Comparison of ENCODE assay signal across 9 mouse cellular contexts in the genomic region with DNA sequence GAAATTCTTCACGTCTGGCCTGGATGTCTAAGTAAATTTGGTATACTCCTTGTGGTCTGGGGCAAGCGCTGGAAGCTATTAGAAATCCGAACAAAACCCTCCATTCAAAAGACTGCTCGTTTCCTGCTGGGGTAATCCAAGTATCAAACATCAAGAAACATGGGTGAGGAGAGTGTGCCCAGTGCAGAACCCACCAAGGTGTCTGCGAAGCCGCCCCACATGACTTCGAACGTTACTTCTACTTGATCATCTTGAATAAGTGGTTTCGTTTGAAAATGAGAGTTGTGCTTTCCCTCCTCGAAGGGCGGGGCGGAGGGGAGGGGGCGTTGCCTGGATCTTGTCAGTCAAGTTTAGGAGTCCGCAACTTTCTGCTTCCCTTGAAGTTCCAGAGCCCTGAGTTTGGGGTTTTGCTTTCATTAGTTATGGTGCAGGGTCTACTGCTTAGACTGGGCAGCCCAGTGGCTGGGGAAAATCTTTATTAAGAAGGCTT.
A peak's percentile ranks its signal among the peaks of the same experiment; 100 is the strongest.
DNase-seq lines count a peak whose midpoint lies in the region; ATAC-seq and TF ChIP-seq lines count a peak whose summit lies in the region.
"Had no signal": no experiment of that assay in that cellular context is flagged by ENCODE, and none has a peak within 500 bp of the region (broad histone marks: within the 10 kb centered on the region; RNA-seq: fewer than 3 reads in every experiment).

No protein-coding gene starts in this region.

- peak overlapping the region; percentile 19 for H3K4me2 ChIP-seq in lung, embryonic 14.5 days
- peak overlapping the region; percentile 22 for H3K4me2 ChIP-seq in stomach, embryonic 14.5 days (replicated peaks; ENCODE audit: low read depth, low read length)

- no peak overlapping the region for H3K9ac ChIP-seq in lung, embryonic 14.5 days
- H3K9ac ChIP-seq in stomach, embryonic 14.5 days (replicated peaks; ENCODE audit: low read depth, low read length) = no peak overlapping the region
- H3K9ac ChIP-seq: liver, embryonic 14.5 days had no signal

- TF ChIP-seq CTCF in lung, embryonic 14.5 days (IDR thresholded peaks at IDR 0.05; ENCODE audit: low read depth) = no peak

- WGBS in lung, embryonic 14.5 days = 35% methylated on average over 14 of the region's 14 CpGs
- 41% methylated on average over 14 of the region's 14 CpGs for WGBS in stomach, embryonic 14.5 days

- peak overlapping the region; percentile 66; the same call in 1 of the 2 replicates for H3K27ac ChIP-seq in lung, embryonic 14.5 days (ENCODE audit: low read depth)
- H3K27ac ChIP-seq in stomach, embryonic 14.5 days (ENCODE audit: low read length) = no peak overlapping the region
- H3K27ac ChIP-seq: liver, embryonic 14.5 days had no signal

- H3K9me3 ChIP-seq in lung, embryonic 14.5 days (ENCODE audit: low read depth, low read length) = no peaks in the 10 kb centered on the region
- H3K9me3 ChIP-seq in stomach, embryonic 14.5 days (ENCODE audit: control insufficient read depth, low read depth, low read length) = no peaks in the 10 kb centered on the region

- ATAC-seq in lung, embryonic 14.5 days (ENCODE audit: insufficient read depth) = peak; percentile 16
- ATAC-seq in stomach, embryonic 14.5 days (ENCODE audit: insufficient number of reproducible peaks, insufficient read depth, low FRiP score, low read depth) = no peak
- ATAC-seq in CD4-positive, CD25-positive, alpha-beta regulatory T cell, adult 4 months = no peak
- no peak for ATAC-seq in monocyte, adult 5-6 weeks (replicated peaks; ENCODE audit: insufficient number of reproducible peaks, low FRiP score, low TSS enrichment, poor library complexity, severe bottlenecking)

- peaks cover 31% of the 10 kb centered on the region for H3K4me1 ChIP-seq in lung, embryonic 14.5 days (ENCODE audit: insufficient read depth)
- H3K4me1 ChIP-seq in stomach, embryonic 14.5 days (ENCODE audit: control insufficient read depth, insufficient read depth, low read length) = peaks cover 24% of the 10 kb centered on the region; the same call in 1 of the 2 replicates

- peak; percentile 44 to 45 for DNase-seq in cerebellum, postnatal 10 days
- DNase-seq in cerebellum, adult 9-11 months = no peak
- DNase-seq in thymus, postnatal 14 days = peak; percentile 5
- DNase-seq in thymus, postnatal 10 days (ENCODE audit: low spot score in 2 of 2) = no peak
- peak; percentile 36 for DNase-seq in lung, embryonic 14.5 days

- no peaks in the 10 kb centered on the region for H3K27me3 ChIP-seq in lung, embryonic 14.5 days (ENCODE audit: insufficient read depth, low read length)
- H3K27me3 ChIP-seq in stomach, embryonic 14.5 days (ENCODE audit: control insufficient read depth, insufficient read depth, low read length) = no peaks in the 10 kb centered on the region

- H3K36me3 ChIP-seq in lung, embryonic 14.5 days (ENCODE audit: insufficient read depth) = no peaks in the 10 kb centered on the region
- H3K36me3 ChIP-seq in stomach, embryonic 14.5 days (ENCODE audit: control insufficient read depth, insufficient read depth, low read length) = no peaks in the 10 kb centered on the region

- no peak overlapping the region for H3K4me3 ChIP-seq in lung, embryonic 14.5 days (ENCODE audit: low read depth, low read length)
- H3K4me3 ChIP-seq in stomach, embryonic 14.5 days (ENCODE audit: low read depth, low read length) = no peak overlapping the region

Comparison
In these comparisons a context has a peak if more than half of its experiments do, and no peak if none do; other contexts are left out.
1. DNase-seq: peak in cerebellum, postnatal 10 days (2 of 2), thymus, postnatal 14 days (single experiment) and lung, embryonic 14.5 days (single experiment); none in cerebellum, adult 9-11 months (single experiment) and thymus, postnatal 10 days (0 of 2).